Mouse (Mus musculus) regulatory T cell (primary cell): ENCODE data around the gene Fam166b.

Experiments
- in situ Hi-C: fragments of 300-600 bp; cut with MboI, MseI; formaldehyde crosslinking; loops from one replicate; pipeline ENCODE4 v1.15.1; 2025; ENCODE audit warnings: high pct_unique_total_duplicates

The Fam166b gene

GRCm38 (mm10) chr4:43428180-43428861 is 613 bp downstream of the Fam166b start:
- in situ Hi-C loops, result loop anchor here (10.0 kb wide), 2 partner anchors 226 to 384 kb away; partner anchors contain the start of genes Fam214b, Hint2 and Spag8

GRCm38 (mm10) chr4:43427501-43428179 is 1.3 kb downstream of the Fam166b start:
- in situ Hi-C loops, result loop anchor here (10.0 kb wide), 2 partner anchors 227 to 383 kb away; partner anchors contain the start of genes Fam214b, Hint2 and Spag8

GRCm38 (mm10) chr4:43426487-43426886 is 2.4 kb downstream of the Fam166b start:
- in situ Hi-C loops, result loop anchor here (10.0 kb wide), 2 partner anchors 228 to 382 kb away; partner anchors contain the start of genes Fam214b, Hint2 and Spag8

GRCm38 (mm10) chr4:43425648-43426380 is 3.1 kb downstream of the Fam166b start:
- in situ Hi-C loops, result loop anchor here (10.0 kb wide), 2 partner anchors 229 to 381 kb away; partner anchors contain the start of genes Fam214b, Hint2 and Spag8

GRCm38 (mm10) chr4:43425197-43425596 is 3.7 kb downstream of the Fam166b start:
- in situ Hi-C loops, result loop anchor here (10.0 kb wide), 2 partner anchors 230 to 380 kb away; partner anchors contain the start of genes Fam214b, Hint2 and Spag8

- in situ Hi-C loops, result loop anchor here (10.0 kb wide), 2 partner anchors 231 to 379 kb away; partner anchors contain the start of genes Fam214b, Hint2 and Spag8
Observed at GRCm38 (mm10) chr4:43424072-43424471, 4.9 kb downstream of the Fam166b start.

GRCm38 (mm10) chr4:43423267-43423934 is 5.5 kb downstream of the Fam166b start:
- in situ Hi-C loops, result loop anchor here (10.0 kb wide), 2 partner anchors 231 to 379 kb away; partner anchors contain the start of genes Fam214b, Hint2 and Spag8

GRCm38 (mm10) chr4:43421632-43422240 is 7.2 kb downstream of the Fam166b start:
- in situ Hi-C loops, result loop anchor here (10.0 kb wide), 2 partner anchors 233 to 377 kb away; partner anchors contain the start of genes Fam214b, Hint2 and Spag8

- in situ Hi-C loops, result loop anchor here (10.0 kb wide), 2 partner anchors 234 to 376 kb away; partner anchors contain the start of genes Fam214b, Hint2 and Spag8
Observed at GRCm38 (mm10) chr4:43420305-43420704, 8.6 kb downstream of the Fam166b start.

GRCm38 (mm10) chr4:43419801-43420281 is 9.1 kb downstream of the Fam166b start:
- in situ Hi-C loops, result loop anchor here (5.0 to 10.0 kb wide), 3 partner anchors 158 to 375 kb away; partner anchors contain the start of genes Fam214b, Hint2 and Spag8

- in situ Hi-C loops, result loop anchor here (5.0 kb wide), 1 partner anchor 157 kb away; no protein-coding TSS in a partner anchor
Observed at GRCm38 (mm10) chr4:43418973-43419656, 9.8 kb downstream of the Fam166b start.

- in situ Hi-C loops, result loop anchor here (5.0 kb wide), 1 partner anchor 156 kb away; no protein-coding TSS in a partner anchor
Observed at GRCm38 (mm10) chr4:43418450-43418849, 10.5 kb downstream of the Fam166b start.

- in situ Hi-C loops, result loop anchor here (5.0 kb wide), 1 partner anchor 155 kb away; no protein-coding TSS in a partner anchor
Observed at GRCm38 (mm10) chr4:43417269-43418062, 11.5 kb downstream of the Fam166b start.

- in situ Hi-C loops, result loop anchor here (5.0 kb wide), 1 partner anchor 154 kb away; no protein-coding TSS in a partner anchor
Observed at GRCm38 (mm10) chr4:43416071-43416490, 12.9 kb downstream of the Fam166b start.

- in situ Hi-C loops, result loop anchor here (5.0 kb wide), 1 partner anchor 153 kb away; no protein-coding TSS in a partner anchor
Observed at GRCm38 (mm10) chr4:43415221-43416070, 13.5 kb downstream of the Fam166b start.

- in situ Hi-C loops, result loop anchor here (5.0 kb wide), 1 partner anchor 152 kb away; no protein-coding TSS in a partner anchor
Observed at GRCm38 (mm10) chr4:43414761-43415160, 14.2 kb downstream of the Fam166b start.
